Mouse (Mus musculus): ENCODE data around the gene Mthfr.

GRCm38 (mm10) chr4:148040029-148040830 is 1.4 kb downstream of the Mthfr start:
- TF ChIP-seq POLR2A (IDR thresholded peaks at IDR 0.05; ENCODE audit: insufficient read length, low read depth) (no peak), MYOG (IDR thresholded peaks at IDR 0.05; ENCODE audit: control insufficient read depth in 1 of 3, insufficient read depth in 1 of 3, insufficient read length in 2 of 3, low read depth in 2 of 3) (no peak)

Data from myocyte (in vitro differentiated cells).